Mouse (Mus musculus) cerebellum, postnatal 36 days (tissue): ENCODE data around the gene Dbn1.

Experiments used
- DNase-seq, 2 experiments: peaks; one replicate each; pipeline ENCODE4 v3.0.0; 2021 to 2022; ENCODE audit warnings: mixed read lengths in 2 of 2

Dbn1 gene

GRCm38 (mm10) chr13:55487578-55488498 lies at the start of gene Dbn1:
Dbn1 (minus strand) TSS chr13:55488111.
- DNase-seq: peak in 1 of 2 experiments; percentile 27

- peak; percentile 99 to 100 for DNase-seq
Observed at GRCm38 (mm10) chr13:55536194-55537175, 48.6 kb upstream of the Dbn1 start, which contains the start of gene Ddx41. Ddx41 (minus strand) TSS chr13:55536658.

GRCm38 (mm10) chr13:55535796-55536193 lies 47.9 kb upstream of the Dbn1 start:
- DNase-seq: peak in 1 of 2 experiments; percentile 28

- DNase-seq: no peak
Observed at GRCm38 (mm10) chr13:55535191-55535590, 47.3 kb upstream of the Dbn1 start.

GRCm38 (mm10) chr13:55529198-55529915 lies 41.4 kb upstream of the Dbn1 start, which contains the start of gene Dok3:
Dok3 (minus strand) TSS chr13:55529296.
- no peak for DNase-seq

GRCm38 (mm10) chr13:55527834-55528772 lies 40.2 kb upstream of the Dbn1 start:
- no peak for DNase-seq

- no peak for DNase-seq
Observed at GRCm38 (mm10) chr13:55527212-55527611, 39.3 kb upstream of the Dbn1 start.

GRCm38 (mm10) chr13:55525733-55526553 lies 38.0 kb upstream of the Dbn1 start:
- DNase-seq: no peak

- DNase-seq: no peak
Observed at GRCm38 (mm10) chr13:55523951-55524600, 36.2 kb upstream of the Dbn1 start.

GRCm38 (mm10) chr13:55523278-55523677 lies 35.4 kb upstream of the Dbn1 start:
- no peak for DNase-seq

- no peak for DNase-seq
Observed at GRCm38 (mm10) chr13:55522730-55523129, 34.8 kb upstream of the Dbn1 start.

GRCm38 (mm10) chr13:55519606-55520005 lies 31.7 kb upstream of the Dbn1 start:
- DNase-seq: no peak

GRCm38 (mm10) chr13:55516955-55517354 lies 29.0 kb upstream of the Dbn1 start:
- DNase-seq: peak; percentile 91 to 96

- no peak for DNase-seq
Observed at GRCm38 (mm10) chr13:55513828-55514227, 25.9 kb upstream of the Dbn1 start.

- DNase-seq: peak; percentile 86 to 88
Observed at GRCm38 (mm10) chr13:55513111-55513748, 25.3 kb upstream of the Dbn1 start, which contains the start of gene Pdlim7. Pdlim7 (minus strand) TSS chr13:55513676.

GRCm38 (mm10) chr13:55512379-55513031 lies 24.6 kb upstream of the Dbn1 start:
- DNase-seq: peak; percentile 54 to 59

GRCm38 (mm10) chr13:55511492-55511861 lies 23.6 kb upstream of the Dbn1 start:
- no peak for DNase-seq

- DNase-seq: no peak
Observed at GRCm38 (mm10) chr13:55510668-55511491, 23.0 kb upstream of the Dbn1 start.
